Comparison of ENCODE assay signal across 8 mouse cellular contexts in the genomic region with DNA sequence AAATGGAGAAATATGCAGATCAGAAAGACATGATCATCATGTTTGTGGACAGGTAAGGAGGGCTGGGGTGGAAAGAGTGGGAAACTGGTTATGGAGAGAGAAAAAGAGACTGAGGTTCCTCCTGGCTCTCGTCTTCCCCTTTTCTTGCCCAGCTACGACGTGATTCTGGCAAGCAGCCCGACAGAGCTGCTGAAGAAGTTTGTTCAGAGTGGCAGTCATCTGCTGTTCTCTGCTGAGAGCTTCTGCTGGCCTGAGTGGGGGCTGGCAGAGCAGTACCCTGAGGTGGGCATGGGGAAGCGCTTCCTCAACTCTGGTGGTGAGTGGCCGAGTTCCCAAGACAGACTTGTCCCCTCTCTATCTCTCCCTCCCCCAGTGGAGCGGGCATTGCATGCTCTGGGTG. TPM values are rescaled to one million over a fixed set of nuclear protein-coding genes. Genes with fewer than 3 reads are reported as not detected.
DNase-seq lines count a peak whose midpoint lies in the region; ATAC-seq and TF ChIP-seq lines count a peak whose summit lies in the region.

No protein-coding gene starts in this region.

- ATAC-seq in forebrain, embryonic 16.5 days = no peak

- intact Hi-C loops in heart, adult 2 months (cut with DNase I) = loop anchor here (5.0 to 10.0 kb wide), 2 partner anchors 349 to 796 kb away; a partner anchor contains a TSS
- intact Hi-C loops in heart, postnatal 25 days (cut with DNase I) = loop anchor here (5.0 kb wide), 1 partner anchor 789 kb away; a partner anchor contains a TSS

- H3K79me2 ChIP-seq in heart, adult 2 months (replicated peaks; ENCODE audit: control insufficient read depth, insufficient read depth, low read length) = no peaks in the 10 kb centered on the region; the same call in 1 of the 2 replicates
- H3K79me2 ChIP-seq in macrophage (ENCODE audit: inconsistent target) = peaks cover 21% of the 10 kb centered on the region

- no peak for TF ChIP-seq POLR2A in heart, adult 2 months (IDR thresholded peaks at IDR 0.05; ENCODE audit: insufficient read depth, low read depth, low read length)

- no peak overlapping the region for H3K27ac ChIP-seq in heart, adult 2 months
- H3K27ac ChIP-seq in forebrain, embryonic 16.5 days (ENCODE audit: low read length) = no peak overlapping the region
- peak overlapping the region; percentile 69 for H3K27ac ChIP-seq in macrophage

- H3K4me3 ChIP-seq in heart, adult 2 months = no peak overlapping the region
- H3K4me3 ChIP-seq in forebrain, embryonic 16.5 days (replicated peaks; ENCODE audit: low read length) = peak overlapping the region; percentile 91
- H3K4me3 ChIP-seq in macrophage (ENCODE audit: inconsistent target) = peak overlapping the region; percentile 64

- no peaks in the 10 kb centered on the region for H3K4me1 ChIP-seq in heart, adult 2 months (ENCODE audit: control insufficient read depth, insufficient read depth, low read length)
- H3K4me1 ChIP-seq in forebrain, embryonic 16.5 days (replicated peaks; ENCODE audit: control insufficient read depth, insufficient read depth, low read length) = peaks cover 14% of the 10 kb centered on the region

- H3K36me3 ChIP-seq in heart, adult 2 months (ENCODE audit: control insufficient read depth, insufficient read depth, low read length) = no peaks in the 10 kb centered on the region
- H3K36me3 ChIP-seq in forebrain, embryonic 16.5 days (ENCODE audit: control insufficient read depth, insufficient read depth) = peaks cover 31% of the 10 kb centered on the region
- H3K36me3 ChIP-seq in macrophage (ENCODE audit: inconsistent target) = peaks cover 55% of the 10 kb centered on the region

- peak; percentile 48 to 58 for DNase-seq in heart, adult 2 months
- no peak for DNase-seq in heart, postnatal 25 days (ENCODE audit: low spot score)
- DNase-seq in MEL-GATA-1-ER (ENCODE audit: extremely low read depth, low read depth) = peak; percentile 56
- DNase-seq in kidney, postnatal 4 days = peak; percentile 46
- no peak for DNase-seq in thymus, postnatal 14 days
- no peak for DNase-seq in embryo, embryonic 9.5 days (ENCODE audit: extremely low spot score)

- TF ChIP-seq EP300 in heart, adult 2 months (IDR thresholded peaks at IDR 0.05; ENCODE audit: insufficient read depth, low read depth, low read length) = no peak

- no peaks in the 10 kb centered on the region for H3K27me3 ChIP-seq in heart, adult 2 months (ENCODE audit: control insufficient read depth, insufficient read depth, low read length)
- H3K27me3 ChIP-seq in forebrain, embryonic 16.5 days (replicated peaks; ENCODE audit: control insufficient read depth, insufficient read depth, low read length) = no peaks in the 10 kb centered on the region

- WGBS in heart, adult 2 months = 61% methylated on average over 7 of the region's 7 CpGs
- 38% methylated on average over 7 of the region's 7 CpGs for WGBS in forebrain, embryonic 16.5 days
- WGBS in macrophage (ENCODE audit: missing documents) = 13% methylated on average over 7 of the region's 7 CpGs

- H3K4me2 ChIP-seq in forebrain, embryonic 16.5 days (ENCODE audit: low read length) = peak overlapping the region; percentile 80

- no peaks in the 10 kb centered on the region for H3K9me3 ChIP-seq in forebrain, embryonic 16.5 days (ENCODE audit: control insufficient read depth, low read length)

- H3K9ac ChIP-seq in heart, adult 2 months (ENCODE audit: low read depth, low read length) = no peak overlapping the region
- peak overlapping the region; percentile 99 for H3K9ac ChIP-seq in forebrain, embryonic 16.5 days (replicated peaks; ENCODE audit: low read depth, low read length)

- no peak for TF ChIP-seq CTCF in heart, adult 2 months (IDR thresholded peaks at IDR 0.05)

RNA-seq across cellular contexts. Expression of a gene that starts 0.6 kb away (rescaled TPM):
- total RNA-seq in heart, adult 2 months (2021) = 10 to 100 TPM; 65.5 to 70.1 TPM
- 53.6 and 58.4 TPM in 2 replicates for polyA plus RNA-seq in heart, adult 2 months (2012; rRNA removed)
- total RNA-seq in heart, postnatal 25 days (2021) = 10 to 100 TPM; 57.2 to 67.0 TPM
- polyA plus RNA-seq in forebrain, embryonic 16.5 days (2015; fragmentation: Nextera tagmentation; extraction: Ambion mirVana) = 107 and 131 TPM in 2 replicates
- 10 to 100 TPM; 10.8 to 78.1 (median 37.5) TPM for total RNA-seq in macrophage (2018; cell fraction: chromatin; rRNA removed)
- 100 to 1,000 TPM in 20 of 26 experiments, 10 to 100 TPM in 6; 78.0 to 175 (median 127) TPM for total RNA-seq in macrophage (2018; cell fraction: cytosol; rRNA removed)
- 10 to 100 TPM; 30.0 to 92.4 (median 59.2) TPM for total RNA-seq in macrophage (2018; cell fraction: nucleus; rRNA removed)
- 81.1 to 121 TPM (median 96.1 TPM) in 3 replicates for polyA plus RNA-seq in macrophage (2018)

RNA-seq across cellular contexts. Expression of a gene that starts 1.6 kb away (rescaled TPM):
- total RNA-seq in heart, adult 2 months (2021) = 10 to 100 TPM; 32.0 to 37.1 TPM
- 30.3 and 30.8 TPM in 2 replicates for polyA plus RNA-seq in heart, adult 2 months (2012; rRNA removed)
- 10 to 100 TPM; 37.5 to 40.4 TPM for total RNA-seq in heart, postnatal 25 days (2021)
- 31.6 and 36.5 TPM in 2 replicates for polyA plus RNA-seq in forebrain, embryonic 16.5 days (2015; fragmentation: Nextera tagmentation; extraction: Ambion mirVana)
- total RNA-seq in macrophage (2018; cell fraction: chromatin; rRNA removed) = 100 to 1,000 TPM in 1 of 26 experiments, 10 to 100 TPM in 24, 1 to 10 TPM in 1; 9.8 to 313 (median 46.6) TPM
- 100 to 1,000 TPM in 10 of 26 experiments, 10 to 100 TPM in 16; 58.5 to 132 (median 91.2) TPM for total RNA-seq in macrophage (2018; cell fraction: cytosol; rRNA removed)
- total RNA-seq in macrophage (2018; cell fraction: nucleus; rRNA removed) = 100 to 1,000 TPM in 21 of 26 experiments, 10 to 100 TPM in 5; 87.2 to 252 (median 145) TPM
- 93.2 to 105 TPM (median 102 TPM) in 3 replicates for polyA plus RNA-seq in macrophage (2018)

RNA-seq across cellular contexts. Expression of a gene that starts 22.0 kb away (rescaled TPM):
- total RNA-seq in heart, adult 2 months (2021) = 1 to 10 TPM; 7.3 to 8.7 TPM
- 13.3 and 15.1 TPM in 2 replicates for polyA plus RNA-seq in heart, adult 2 months (2012; rRNA removed)
- 10 to 100 TPM in 1 of 2 experiments, 1 to 10 TPM in 1; 8.9 to 10.4 TPM for total RNA-seq in heart, postnatal 25 days (2021)
- polyA plus RNA-seq in forebrain, embryonic 16.5 days (2015; fragmentation: Nextera tagmentation; extraction: Ambion mirVana) = 0.21 and 0.58 TPM in 2 replicates
- under 1 TPM in 6 of 26 experiments, not detected in 20; 0.36 to 0.71 (median 0.45) TPM for total RNA-seq in macrophage (2018; cell fraction: chromatin; rRNA removed)
- total RNA-seq in macrophage (2018; cell fraction: cytosol; rRNA removed) = under 1 TPM in 4 of 26 experiments, not detected in 22; 0.10 to 0.43 (median 0.19) TPM
- under 1 TPM in 7 of 26 experiments, not detected in 19; 0.23 to 0.92 (median 0.34) TPM for total RNA-seq in macrophage (2018; cell fraction: nucleus; rRNA removed)
- not detected in 3 replicates for polyA plus RNA-seq in macrophage (2018)

RNA-seq across cellular contexts. Expression of a gene that starts 35.3 kb away (rescaled TPM):
- total RNA-seq in heart, adult 2 months (2021) = 100 to 1,000 TPM; 176 to 197 TPM
- 150 and 152 TPM in 2 replicates for polyA plus RNA-seq in heart, adult 2 months (2012; rRNA removed)
- total RNA-seq in heart, postnatal 25 days (2021) = 100 to 1,000 TPM; 172 to 177 TPM
- 292 and 326 TPM in 2 replicates for polyA plus RNA-seq in forebrain, embryonic 16.5 days (2015; fragmentation: Nextera tagmentation; extraction: Ambion mirVana)
- 10 to 100 TPM; 18.4 to 54.2 (median 37.2) TPM for total RNA-seq in macrophage (2018; cell fraction: chromatin; rRNA removed)
- 100 to 1,000 TPM; 161 to 234 (median 205) TPM for total RNA-seq in macrophage (2018; cell fraction: cytosol; rRNA removed)
- total RNA-seq in macrophage (2018; cell fraction: nucleus; rRNA removed) = 10 to 100 TPM; 35.0 to 87.4 (median 55.9) TPM
- 118 to 217 TPM (median 182 TPM) in 3 replicates for polyA plus RNA-seq in macrophage (2018)

RNA-seq across cellular contexts. Expression of a gene that starts 37.8 kb away (rescaled TPM):
- not detected for total RNA-seq in heart, adult 2 months (2021)
- polyA plus RNA-seq in heart, adult 2 months (2012; rRNA removed) = 0.06 TPM in 2 replicates
- not detected for total RNA-seq in heart, postnatal 25 days (2021)
- polyA plus RNA-seq in forebrain, embryonic 16.5 days (2015; fragmentation: Nextera tagmentation; extraction: Ambion mirVana) = 3.9 and 4.3 TPM in 2 replicates
- under 1 TPM in 2 of 26 experiments, not detected in 24; 0.21 to 0.38 TPM for total RNA-seq in macrophage (2018; cell fraction: chromatin; rRNA removed)
- under 1 TPM in 14 of 26 experiments, not detected in 12; 0.05 to 0.44 (median 0.15) TPM for total RNA-seq in macrophage (2018; cell fraction: cytosol; rRNA removed)
- under 1 TPM in 10 of 26 experiments, not detected in 16; 0.32 to 0.77 (median 0.43) TPM for total RNA-seq in macrophage (2018; cell fraction: nucleus; rRNA removed)
- polyA plus RNA-seq in macrophage (2018) = not detected in 3 replicates

Comparison
In these comparisons a context has a peak if more than half of its experiments do, and no peak if none do; other contexts are left out.
1. DNase-seq: peak in heart, adult 2 months (2 of 2), MEL-GATA-1-ER (single experiment) and kidney, postnatal 4 days (2 of 2); none in heart, postnatal 25 days (single experiment), thymus, postnatal 14 days (single experiment) and embryo, embryonic 9.5 days (single experiment).